Mouse (Mus musculus): ENCODE results near the gene Pygb. TPM values are rescaled to one million over a fixed set of nuclear protein-coding genes. Genes with fewer than 3 reads are reported as not detected.
A peak's percentile ranks its signal among the peaks of the same experiment; 100 is the strongest.

Pygb gene
- polyA plus RNA-seq, 2 experiments, result 12.9 to 13.5 TPM

- H3K9ac ChIP-seq (replicated peaks), result peak within 1 kb of the TSS; percentile 69
- H3K4me3 ChIP-seq (ENCODE audit: insufficient read depth in 1 of 2, low read depth in 2 of 2, low read length in 2 of 2), result peak within 1 kb of the TSS; percentile 48 to 62
- DNase-seq (ENCODE audit: low read depth in 3 of 3, low spot score in 3 of 3) (peak; percentile 85 to 87 (median 86)), ATAC-seq (ENCODE audit: insufficient read depth) (peak; percentile 95)
- H3K27me3 ChIP-seq (ENCODE audit: control insufficient read depth, insufficient read depth, low read length), result no peaks in the 10 kb centered on the region
- peak within 1 kb of the TSS; percentile 81 for H3K4me2 ChIP-seq (ENCODE audit: low read depth)
- TF ChIP-seq CTCF (IDR thresholded peaks at IDR 0.05; ENCODE audit: low read depth) (peak; percentile 91), EP300 (IDR thresholded peaks at IDR 0.05; ENCODE audit: low read depth) (no peak)
- no peaks in the 10 kb centered on the region for H3K36me3 ChIP-seq (replicated peaks; ENCODE audit: control insufficient read depth, insufficient read depth, low read depth)
- peaks cover 0 to 6% of the 10 kb centered on the region in 2 experiments for H3K4me1 ChIP-seq (replicated peaks; ENCODE audit: control insufficient read depth in 2 of 2, insufficient read depth in 2 of 2, low read length in 1 of 2)
- H3K27ac ChIP-seq, result no peak within 1 kb of the TSS
- WGBS (ENCODE audit: insufficient replicate concordance), result under 1% methylated on average over 30 of the region's 30 CpGs
- H3K9me3 ChIP-seq (ENCODE audit: control insufficient read depth, low read length), result no peaks in the 10 kb centered on the region
Measured at GRCm38 (mm10) chr2:150748854-150749253, 37.7 kb upstream of the Pygb start, which contains the start of gene Entpd6. TSS of gene Entpd6 (plus strand) at chr2:150749042.

GRCm38 (mm10) chr2:150749283-150749682 is 37.3 kb upstream of the Pygb start:
- under 1% methylated on average over 24 of the region's 24 CpGs for WGBS (ENCODE audit: insufficient replicate concordance)
- peak; percentile 53 for ATAC-seq (ENCODE audit: insufficient read depth)

GRCm38 (mm10) chr2:150750129-150750979 is 36.2 kb upstream of the Pygb start:
- Histone ChIP-seq H3K27ac (no peak overlapping the region), H3K9me3 (ENCODE audit: control insufficient read depth, low read length) (no peaks in the 10 kb centered on the region), H3K4me3 (ENCODE audit: insufficient read depth in 1 of 2, low read depth in 2 of 2, low read length in 2 of 2) (no peak overlapping the region), H3K4me1 (replicated peaks; ENCODE audit: control insufficient read depth in 2 of 2, insufficient read depth in 2 of 2, low read length in 1 of 2) (peaks cover 0 to 6% of the 10 kb centered on the region in 2 experiments), H3K27me3 (ENCODE audit: control insufficient read depth, insufficient read depth, low read length) (no peaks in the 10 kb centered on the region), H3K36me3 (replicated peaks; ENCODE audit: control insufficient read depth, insufficient read depth, low read depth) (no peaks in the 10 kb centered on the region), H3K4me2 (ENCODE audit: low read depth) (peak overlapping the region; percentile 81), H3K9ac (replicated peaks) (no peak overlapping the region)
- DNase-seq (ENCODE audit: low read depth in 3 of 3, low spot score in 3 of 3), result no peak
- TF ChIP-seq EP300 (IDR thresholded peaks at IDR 0.05; ENCODE audit: low read depth) (no peak), CTCF (IDR thresholded peaks at IDR 0.05; ENCODE audit: low read depth) (peak; percentile 25; the same call in 1 of the 2 replicates)
- 43% methylated on average over 13 of the region's 13 CpGs for WGBS (ENCODE audit: insufficient replicate concordance)
- no peak for ATAC-seq (ENCODE audit: insufficient read depth)

More at GRCm38 (mm10) chr2:150749283-150749682, 37.3 kb upstream of the Pygb start:
- H3K27me3 ChIP-seq (ENCODE audit: control insufficient read depth, insufficient read depth, low read length), result no peaks in the 10 kb centered on the region
- H3K36me3 ChIP-seq (replicated peaks; ENCODE audit: control insufficient read depth, insufficient read depth, low read depth), result no peaks in the 10 kb centered on the region
- peak overlapping the region; percentile 48 to 62 for H3K4me3 ChIP-seq (ENCODE audit: insufficient read depth in 1 of 2, low read depth in 2 of 2, low read length in 2 of 2)
- TF ChIP-seq CTCF (IDR thresholded peaks at IDR 0.05; ENCODE audit: low read depth), result no peak
- TF ChIP-seq EP300 (IDR thresholded peaks at IDR 0.05; ENCODE audit: low read depth), result no peak
- peak overlapping the region; percentile 69 for H3K9ac ChIP-seq (replicated peaks)
- peaks cover 0 to 6% of the 10 kb centered on the region in 2 experiments for H3K4me1 ChIP-seq (replicated peaks; ENCODE audit: control insufficient read depth in 2 of 2, insufficient read depth in 2 of 2, low read length in 1 of 2)
- H3K27ac ChIP-seq, result no peak overlapping the region
- DNase-seq (ENCODE audit: low read depth in 3 of 3, low spot score in 3 of 3), result no peak
- peak overlapping the region; percentile 81 for H3K4me2 ChIP-seq (ENCODE audit: low read depth)
- no peaks in the 10 kb centered on the region for H3K9me3 ChIP-seq (ENCODE audit: control insufficient read depth, low read length)

GRCm38 (mm10) chr2:150755016-150755415 is 31.5 kb upstream of the Pygb start:
- Histone ChIP-seq H3K4me2 (ENCODE audit: low read depth) (no peak overlapping the region), H3K9ac (replicated peaks) (no peak overlapping the region), H3K4me3 (ENCODE audit: insufficient read depth in 1 of 2, low read depth in 2 of 2, low read length in 2 of 2) (no peak overlapping the region), H3K9me3 (ENCODE audit: control insufficient read depth, low read length) (no peaks in the 10 kb centered on the region), H3K27ac (no peak overlapping the region), H3K27me3 (ENCODE audit: control insufficient read depth, insufficient read depth, low read length) (no peaks in the 10 kb centered on the region), H3K4me1 (replicated peaks; ENCODE audit: control insufficient read depth in 2 of 2, insufficient read depth in 2 of 2, low read length in 1 of 2) (peaks cover 0 to under 1% of the 10 kb centered on the region in 2 experiments; a peak in 2 of 4 replicates), H3K36me3 (replicated peaks; ENCODE audit: control insufficient read depth, insufficient read depth, low read depth) (peaks cover 3% of the 10 kb centered on the region)
- 73% methylated on average over 3 of the region's 3 CpGs for WGBS (ENCODE audit: insufficient replicate concordance)
- no peak for TF ChIP-seq CTCF (IDR thresholded peaks at IDR 0.05; ENCODE audit: low read depth)
- TF ChIP-seq EP300 (IDR thresholded peaks at IDR 0.05; ENCODE audit: low read depth), result no peak
- ATAC-seq (ENCODE audit: insufficient read depth) (no peak), DNase-seq (ENCODE audit: low read depth in 3 of 3, low spot score in 3 of 3) (no peak)

DNA sequence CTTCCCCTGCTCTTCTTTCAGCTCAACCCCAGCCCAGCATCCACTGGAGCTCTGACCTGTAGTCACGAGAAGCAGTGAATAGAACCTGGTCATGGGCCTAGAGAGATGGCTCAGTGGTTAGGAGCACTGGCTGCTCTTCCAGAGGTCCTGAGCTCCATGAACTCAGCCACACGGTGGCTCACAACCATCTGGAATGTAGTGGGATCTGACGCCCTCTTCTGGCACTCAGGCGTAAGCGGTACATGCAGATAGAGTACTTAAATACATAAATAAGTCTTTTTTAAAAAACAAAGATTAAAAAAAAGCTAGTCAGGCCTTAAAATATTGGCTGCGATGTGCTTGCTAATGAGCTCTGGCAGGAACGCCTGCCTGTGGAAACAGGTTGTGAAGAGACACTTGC is 25.1 kb upstream of the Pygb start:
- TF ChIP-seq CTCF (IDR thresholded peaks at IDR 0.05; ENCODE audit: low read depth), result 0 out of 2 replicates have a peak, but pooled peaks have one; percentile 23
- TF ChIP-seq EP300 (IDR thresholded peaks at IDR 0.05; ENCODE audit: low read depth), result no peak
- DNase-seq (ENCODE audit: low read depth in 3 of 3, low spot score in 3 of 3), result no peak
- no peak for ATAC-seq (ENCODE audit: insufficient read depth)
- Histone ChIP-seq H3K9ac (replicated peaks) (no peak overlapping the region), H3K4me1 (replicated peaks; ENCODE audit: control insufficient read depth in 2 of 2, insufficient read depth in 2 of 2, low read length in 1 of 2) (no peaks in the 10 kb centered on the region), H3K36me3 (replicated peaks; ENCODE audit: control insufficient read depth, insufficient read depth, low read depth) (peaks cover 8% of the 10 kb centered on the region), H3K27me3 (ENCODE audit: control insufficient read depth, insufficient read depth, low read length) (no peaks in the 10 kb centered on the region), H3K4me3 (ENCODE audit: insufficient read depth in 1 of 2, low read depth in 2 of 2, low read length in 2 of 2) (no peak overlapping the region), H3K9me3 (ENCODE audit: control insufficient read depth, low read length) (no peaks in the 10 kb centered on the region), H3K27ac (no peak overlapping the region), H3K4me2 (ENCODE audit: low read depth) (no peak overlapping the region)
- 75% methylated on average over 7 of the region's 7 CpGs for WGBS (ENCODE audit: insufficient replicate concordance)
